Mouse (Mus musculus): ENCODE measurements around the gene Stk38l. TPM values are rescaled to one million over a fixed set of nuclear protein-coding genes. Genes with fewer than 3 reads are reported as not detected.

Stk38l gene
- polyA plus RNA-seq, 1 experiment = 0.66 TPM

- no peak for TF ChIP-seq GATA1 (IDR thresholded peaks at IDR 0.05; ENCODE audit: low read length)
These were observed 990 bp upstream of the Stk38l start for GRCm38 (mm10) chr6:146723805-146724204.

- no peak for TF ChIP-seq GATA1 (IDR thresholded peaks at IDR 0.05; ENCODE audit: low read length)
These were observed 593 bp downstream of the Stk38l start for GRCm38 (mm10) chr6:146725384-146725791.

- TF ChIP-seq GATA1 (IDR thresholded peaks at IDR 0.05; ENCODE audit: low read length) = no peak
These were observed 6.2 kb downstream of the Stk38l start for GRCm38 (mm10) chr6:146731031-146731430.

GRCm38 (mm10) chr6:146731692-146732091 is 6.9 kb downstream of the Stk38l start:
- no peak for TF ChIP-seq GATA1 (IDR thresholded peaks at IDR 0.05; ENCODE audit: low read length)

DNA sequence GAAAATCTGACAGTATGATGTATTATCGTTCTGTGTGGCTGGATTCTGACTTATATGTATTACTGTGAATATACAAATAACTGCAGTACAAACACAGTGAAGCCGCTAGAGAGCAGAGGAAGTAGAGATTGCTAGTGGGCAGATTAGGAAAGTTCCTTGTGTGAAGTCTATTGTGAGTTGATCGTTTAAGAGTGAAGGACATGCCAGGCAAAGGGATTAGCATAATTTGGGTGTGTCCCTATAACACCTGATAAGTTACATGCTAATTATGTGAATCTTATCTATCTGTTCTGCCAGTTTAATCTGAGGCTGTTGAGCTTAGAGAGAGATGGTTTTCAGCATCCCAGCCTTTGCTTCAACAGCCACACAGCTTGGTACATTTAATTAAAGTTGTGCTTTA is 7.4 kb downstream of the Stk38l start:
- no peak for TF ChIP-seq GATA1 (IDR thresholded peaks at IDR 0.05; ENCODE audit: low read length)

DNA sequence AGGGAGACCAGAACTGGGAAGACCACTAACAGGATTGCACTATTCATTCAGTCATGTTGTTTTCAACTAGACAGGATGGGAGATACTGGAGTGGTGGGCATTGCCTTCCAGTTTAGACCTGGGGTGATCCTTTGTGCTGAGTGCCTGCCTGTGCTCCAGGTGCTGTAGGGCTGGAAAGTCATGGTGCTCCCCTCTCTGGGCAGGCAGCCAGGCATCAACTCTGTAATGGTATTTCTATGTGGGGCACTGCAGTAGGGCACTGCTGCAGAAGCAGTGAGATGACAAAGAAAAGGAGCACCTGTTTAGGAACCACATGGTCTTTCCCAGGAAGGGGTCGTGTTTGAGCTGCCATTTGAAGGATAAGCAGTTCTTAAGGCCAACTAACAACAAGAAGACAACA is 7.9 kb downstream of the Stk38l start:
- TF ChIP-seq GATA1 (IDR thresholded peaks at IDR 0.05; ENCODE audit: low read length) = no peak

GRCm38 (mm10) chr6:146733554-146733953 is 8.8 kb downstream of the Stk38l start:
- TF ChIP-seq GATA1 (IDR thresholded peaks at IDR 0.05; ENCODE audit: low read length) = no peak

- TF ChIP-seq GATA1 (IDR thresholded peaks at IDR 0.05; ENCODE audit: low read length) = no peak
These were observed 14.1 kb downstream of the Stk38l start for GRCm38 (mm10) chr6:146738889-146739288.

- TF ChIP-seq GATA1 (IDR thresholded peaks at IDR 0.05; ENCODE audit: low read length) = no peak
These were observed 15.9 kb downstream of the Stk38l start for GRCm38 (mm10) chr6:146740724-146741123.

DNA sequence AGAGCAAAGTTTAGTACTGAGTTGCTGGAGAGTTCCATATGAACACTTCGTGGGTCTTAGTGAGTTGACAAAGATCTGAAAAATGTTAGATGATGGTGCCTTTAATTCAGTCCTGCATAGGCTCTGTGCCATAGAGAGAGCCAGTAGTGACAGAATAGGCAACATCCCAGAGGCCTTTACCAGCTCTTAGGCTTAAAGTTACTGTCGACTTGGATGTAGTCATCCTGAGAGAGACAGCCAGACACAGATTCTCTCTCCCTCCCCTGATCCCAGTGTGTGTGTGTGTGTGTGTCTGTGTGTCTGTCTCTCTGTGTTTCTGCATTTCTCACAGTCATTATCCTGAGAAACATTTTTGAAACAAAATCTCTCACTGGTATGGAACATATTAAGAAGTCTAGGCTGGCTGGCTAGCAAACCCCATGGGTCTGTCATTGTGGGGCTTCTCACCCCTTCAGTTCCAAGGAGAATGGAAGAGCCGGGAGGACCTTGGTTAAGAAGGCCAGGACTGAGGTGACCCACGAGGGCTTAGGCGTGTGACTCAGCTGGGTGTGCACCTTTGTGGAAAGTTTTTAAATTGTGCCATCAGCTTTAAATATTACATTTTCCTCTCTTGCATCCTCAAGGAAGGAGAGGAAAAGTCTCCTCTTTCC is 17.3 kb downstream of the Stk38l start:
- no peak for TF ChIP-seq GATA1 (IDR thresholded peaks at IDR 0.05; ENCODE audit: low read length)

GRCm38 (mm10) chr6:146745180-146745579 is 20.4 kb downstream of the Stk38l start:
- TF ChIP-seq GATA1 (IDR thresholded peaks at IDR 0.05; ENCODE audit: low read length) = no peak

- TF ChIP-seq GATA1 (IDR thresholded peaks at IDR 0.05; ENCODE audit: low read length) = no peak
These were observed 21.8 kb downstream of the Stk38l start for GRCm38 (mm10) chr6:146746577-146746976.

GRCm38 (mm10) chr6:146747057-146747456 is 22.3 kb downstream of the Stk38l start:
- no peak for TF ChIP-seq GATA1 (IDR thresholded peaks at IDR 0.05; ENCODE audit: low read length)

- no peak for TF ChIP-seq GATA1 (IDR thresholded peaks at IDR 0.05; ENCODE audit: low read length)
These were observed 23.5 kb downstream of the Stk38l start for GRCm38 (mm10) chr6:146748271-146748670.

GRCm38 (mm10) chr6:146751671-146752070 is 26.9 kb downstream of the Stk38l start:
- TF ChIP-seq GATA1 (IDR thresholded peaks at IDR 0.05; ENCODE audit: low read length) = no peak

GRCm38 (mm10) chr6:146752178-146752577 is 27.4 kb downstream of the Stk38l start:
- no peak for TF ChIP-seq GATA1 (IDR thresholded peaks at IDR 0.05; ENCODE audit: low read length)

DNA sequence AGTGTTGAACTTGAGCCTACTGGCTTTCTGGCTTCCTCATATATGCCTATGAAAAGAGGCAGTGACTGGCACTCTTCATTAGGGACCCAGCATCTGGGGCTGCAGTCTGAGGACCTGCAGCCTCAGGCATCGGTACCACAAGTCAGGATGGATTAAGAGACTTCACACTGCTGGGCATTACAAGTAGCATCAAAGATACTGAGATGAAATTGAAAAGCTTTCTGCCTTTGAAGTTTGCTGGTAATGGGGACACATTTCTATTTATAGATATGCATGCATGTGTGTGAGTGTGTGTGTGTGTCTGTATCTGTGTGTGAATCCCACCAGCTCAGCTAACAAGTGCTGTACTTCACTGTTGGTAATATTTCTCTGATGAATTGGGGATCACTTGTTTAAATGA is 27.8 kb downstream of the Stk38l start:
- no peak for TF ChIP-seq GATA1 (IDR thresholded peaks at IDR 0.05; ENCODE audit: low read length)

All from G1E-ER4 (cell line).